Mouse (Mus musculus) kidney, adult 18-20 months (tissue): ENCODE measurements around the gene A630001G21Rik.
A peak's percentile ranks its signal among the peaks of the same experiment; 100 is the strongest.

Experiments
- DNase-seq: peaks from one replicate; pipeline ENCODE4 v3.0.0; 2021

The A630001G21Rik gene

GRCm38 (mm10) chr1:85766120-85766519 is 12.3 kb downstream of the A630001G21Rik start:
- no peak for DNase-seq

- no peak for DNase-seq
These were observed 14.2 kb downstream of the A630001G21Rik start for GRCm38 (mm10) chr1:85764291-85764690.

GRCm38 (mm10) chr1:85763386-85763785 is 15.1 kb downstream of the A630001G21Rik start:
- DNase-seq: no peak

GRCm38 (mm10) chr1:85761665-85762064 is 16.8 kb downstream of the A630001G21Rik start:
- no peak for DNase-seq

- DNase-seq: no peak
These were observed 19.5 kb downstream of the A630001G21Rik start for GRCm38 (mm10) chr1:85758969-85759293.

GRCm38 (mm10) chr1:85758231-85758968 is 20.0 kb downstream of the A630001G21Rik start:
- no peak for DNase-seq

GRCm38 (mm10) chr1:85757531-85758230 is 20.8 kb downstream of the A630001G21Rik start:
- no peak for DNase-seq

- no peak for DNase-seq
These were observed 26.3 kb downstream of the A630001G21Rik start for GRCm38 (mm10) chr1:85751932-85752680.

GRCm38 (mm10) chr1:85751494-85751893 is 26.9 kb downstream of the A630001G21Rik start:
- no peak for DNase-seq

GRCm38 (mm10) chr1:85750650-85751049 is 27.8 kb downstream of the A630001G21Rik start:
- DNase-seq: no peak

- no peak for DNase-seq
These were observed 28.6 kb downstream of the A630001G21Rik start for GRCm38 (mm10) chr1:85749829-85750228.

GRCm38 (mm10) chr1:85746511-85746910 is 31.9 kb downstream of the A630001G21Rik start:
- DNase-seq: no peak

- DNase-seq: no peak
These were observed 33.9 kb downstream of the A630001G21Rik start for GRCm38 (mm10) chr1:85744539-85744938.

- DNase-seq: no peak
These were observed 35.4 kb downstream of the A630001G21Rik start for GRCm38 (mm10) chr1:85742916-85743505.

GRCm38 (mm10) chr1:85742333-85742732 is 36.1 kb downstream of the A630001G21Rik start:
- DNase-seq: no peak

- no peak for DNase-seq
These were observed 37.5 kb downstream of the A630001G21Rik start for GRCm38 (mm10) chr1:85740923-85741322.

GRCm38 (mm10) chr1:85739819-85740218 is 38.6 kb downstream of the A630001G21Rik start:
- no peak for DNase-seq

- DNase-seq: no peak
These were observed 39.4 kb downstream of the A630001G21Rik start for GRCm38 (mm10) chr1:85739000-85739399.

- peak; percentile 61 for DNase-seq
These were observed 41.9 kb downstream of the A630001G21Rik start for GRCm38 (mm10) chr1:85736355-85737184.

- DNase-seq: peak; percentile 32
These were observed 42.9 kb downstream of the A630001G21Rik start for GRCm38 (mm10) chr1:85735463-85736123.

GRCm38 (mm10) chr1:85734511-85734910 is 43.9 kb downstream of the A630001G21Rik start:
- DNase-seq: no peak

GRCm38 (mm10) chr1:85732581-85732980 is 45.9 kb downstream of the A630001G21Rik start:
- no peak for DNase-seq
